Mouse (Mus musculus) 3134 (cell line): Measurements from ENCODE around the gene 2610318N02Rik.

ENCODE experiments used
- DNase-seq: peaks from one replicate; pipeline ENCODE4 v3.0.0-alpha.2; 2011; ENCODE audit warnings: low spot score; ENCODE audit not compliant: insufficient read length; ENCODE audit errors: extremely low read depth

2610318N02Rik gene

DNA sequence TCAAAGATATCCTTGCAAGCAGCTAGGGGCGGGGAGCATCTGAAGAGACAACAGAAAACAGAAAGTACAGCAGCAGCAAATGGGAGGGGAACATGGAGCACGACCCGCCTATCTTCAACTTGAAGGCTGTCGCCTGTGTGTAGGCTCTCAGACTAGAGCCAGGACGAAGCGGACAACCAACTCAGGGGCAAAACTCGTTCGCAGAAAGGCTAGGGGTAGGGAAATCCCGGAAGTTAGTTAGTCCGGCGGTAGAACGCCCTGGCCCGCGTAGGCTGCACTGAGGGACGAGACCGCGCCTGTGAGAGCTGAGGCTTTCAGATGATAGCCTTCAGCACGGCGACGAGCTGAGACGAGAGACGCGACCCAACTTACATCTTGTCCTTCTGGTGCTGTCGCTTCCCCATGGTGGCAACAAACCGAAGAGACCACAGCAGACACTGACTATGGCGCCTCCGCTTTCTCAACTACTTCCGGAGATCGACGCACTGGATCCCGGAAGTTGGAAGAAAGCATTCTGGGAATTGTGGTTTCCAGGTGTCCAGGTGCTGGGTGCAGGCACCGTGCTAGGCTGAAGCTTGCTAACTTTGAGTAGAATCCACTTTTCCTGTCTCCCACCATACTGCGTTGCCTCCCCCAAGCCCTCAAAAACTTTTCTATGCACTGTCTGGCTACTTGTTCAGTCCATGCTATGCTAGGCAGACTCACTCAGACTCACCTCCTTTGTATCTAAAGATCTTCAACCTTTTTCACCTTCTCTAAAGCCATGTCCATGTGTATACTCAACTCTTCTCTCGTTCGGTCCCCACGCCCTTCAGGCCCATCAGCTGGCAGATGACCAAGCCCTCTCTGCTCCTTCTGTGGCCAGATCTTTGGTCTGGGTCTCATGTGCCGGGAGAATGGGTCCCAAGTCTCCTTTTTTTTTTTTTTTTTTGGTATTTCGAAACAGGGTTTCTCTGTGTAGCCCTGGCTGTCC lies 13.9 kb downstream of the 2610318N02Rik start, which contains the start of gene Ppil2:
TSS of gene Ppil2 (minus strand) at position 487 of the 973 bp plus-strand sequence.
- peak; percentile 82 for DNase-seq

DNA sequence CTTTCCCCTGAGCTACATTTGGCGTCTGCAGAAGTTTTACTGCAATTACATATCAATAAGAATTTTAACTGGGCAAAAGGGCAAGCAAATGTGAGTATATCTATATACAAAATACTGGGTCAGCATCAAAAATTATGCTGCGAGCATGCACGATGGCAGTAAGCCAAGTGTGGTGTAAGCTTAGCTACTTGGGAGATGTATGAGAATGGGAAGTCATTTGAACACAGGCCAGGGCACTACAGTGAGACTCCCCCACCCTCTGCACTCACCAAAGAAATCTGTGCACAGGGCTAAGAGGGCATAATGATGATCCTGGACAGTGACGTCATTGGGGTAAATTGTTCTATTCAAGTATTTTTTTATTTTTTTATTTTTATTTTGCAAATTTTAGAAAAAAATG lies 20.4 kb downstream of the 2610318N02Rik start:
- no peak for DNase-seq

- no peak for DNase-seq
Measured at GRCm38 (mm10) chr16:17102630-17103220, 22.2 kb downstream of the 2610318N02Rik start.

DNA sequence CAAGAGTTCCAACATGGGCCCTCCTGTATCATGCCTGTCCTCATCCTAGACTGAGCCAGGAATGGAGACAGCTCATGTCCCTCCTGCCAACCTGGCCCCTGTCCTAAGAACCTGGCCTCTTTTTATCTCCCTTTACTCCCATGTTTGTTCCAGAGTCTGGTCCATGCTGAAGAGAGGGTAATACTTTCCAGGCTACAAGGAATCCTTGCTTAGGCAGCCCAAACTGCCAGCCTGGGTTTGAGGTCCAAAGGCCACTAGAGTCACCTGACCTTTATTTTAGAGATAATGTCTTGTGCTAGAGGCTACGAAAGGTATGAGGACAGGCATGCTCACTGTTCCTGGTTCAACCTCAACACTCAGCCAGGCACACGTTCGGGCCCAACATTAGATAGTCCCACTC lies 28.0 kb downstream of the 2610318N02Rik start:
- DNase-seq: no peak

DNA sequence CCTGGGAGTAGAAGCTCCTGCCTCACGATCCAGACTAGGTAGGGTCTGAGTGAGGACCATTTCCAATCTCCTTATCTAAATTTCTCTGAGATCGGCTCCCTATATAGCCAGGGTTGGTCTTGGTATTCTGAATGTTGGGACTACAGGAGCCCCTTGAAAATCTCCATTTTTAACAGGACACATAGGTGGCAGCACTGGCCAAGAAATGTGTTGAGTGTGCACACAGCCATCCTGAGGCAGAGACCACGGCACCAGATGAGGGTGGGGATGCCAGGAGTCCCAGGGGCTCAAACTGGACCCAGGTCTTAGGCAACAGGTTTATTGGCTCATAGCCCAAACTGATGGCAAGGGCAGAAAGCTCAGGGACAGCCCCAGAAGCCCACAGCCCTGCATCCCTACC lies 36.6 kb downstream of the 2610318N02Rik start:
- DNase-seq: no peak

GRCm38 (mm10) chr16:17086669-17087193 lies 38.2 kb downstream of the 2610318N02Rik start:
- no peak for DNase-seq

DNA sequence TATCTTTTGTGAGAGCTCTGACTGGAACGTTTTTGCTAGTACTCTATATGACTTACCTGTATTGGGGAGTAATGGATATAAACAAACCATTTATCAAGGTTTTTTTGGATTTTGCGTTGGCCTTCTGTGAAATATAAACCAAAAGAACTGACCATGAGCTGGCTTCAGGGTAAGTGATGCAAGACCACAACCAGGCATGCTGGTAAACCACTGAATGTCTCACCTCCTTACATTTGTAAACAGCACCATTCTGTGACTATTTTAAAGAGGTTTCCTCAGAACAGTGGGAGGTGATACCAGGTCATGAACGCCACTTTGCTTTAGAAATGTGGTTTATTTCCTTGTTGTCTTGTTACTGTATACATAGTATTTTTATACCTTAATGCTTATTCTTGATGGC lies 38.7 kb downstream of the 2610318N02Rik start:
- no peak for DNase-seq

DNA sequence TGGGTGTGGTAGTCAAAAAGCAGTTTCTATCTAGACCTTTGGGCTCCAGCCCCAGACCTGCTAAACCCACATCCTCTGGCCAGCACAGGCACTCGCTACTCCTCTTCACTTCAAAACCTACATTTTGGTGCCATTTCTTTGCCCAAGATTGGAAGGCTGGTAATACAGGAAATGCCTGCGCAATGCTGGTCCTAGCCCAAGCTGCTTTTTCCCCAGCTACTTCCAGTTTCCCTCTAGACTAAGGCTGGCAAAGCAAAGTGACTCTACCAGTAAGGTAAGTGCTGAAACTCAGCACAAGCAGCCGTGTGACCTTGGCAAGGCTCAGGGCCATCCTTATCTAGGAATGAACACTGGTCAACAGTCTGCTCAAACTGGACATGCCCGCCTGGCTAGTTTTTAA lies 39.3 kb downstream of the 2610318N02Rik start:
- DNase-seq: no peak

GRCm38 (mm10) chr16:17082121-17082792 lies 42.7 kb downstream of the 2610318N02Rik start:
- DNase-seq: no peak

GRCm38 (mm10) chr16:17078101-17078500 lies 46.9 kb downstream of the 2610318N02Rik start:
- DNase-seq: no peak

DNA sequence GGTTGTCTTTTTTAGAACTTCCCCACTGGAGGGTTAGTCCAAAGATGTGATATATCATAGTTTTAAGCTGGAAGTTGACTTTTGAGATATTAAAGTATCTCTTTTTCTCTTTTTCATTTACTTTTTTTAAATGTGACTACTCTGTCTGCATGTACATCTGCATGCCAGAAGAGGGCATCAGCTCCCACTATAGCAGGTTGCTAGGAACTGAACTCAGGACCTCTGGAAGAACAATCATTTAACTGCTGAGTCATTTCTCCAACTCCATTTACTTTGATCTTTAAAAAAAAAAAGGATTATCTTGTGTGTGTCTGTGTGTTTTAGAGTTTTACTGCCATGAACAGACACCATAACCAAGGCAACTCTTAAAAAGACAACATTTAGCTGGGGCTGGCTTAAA lies 48.1 kb downstream of the 2610318N02Rik start:
- DNase-seq: no peak

GRCm38 (mm10) chr16:17076301-17076700 lies 48.7 kb downstream of the 2610318N02Rik start:
- no peak for DNase-seq

DNA sequence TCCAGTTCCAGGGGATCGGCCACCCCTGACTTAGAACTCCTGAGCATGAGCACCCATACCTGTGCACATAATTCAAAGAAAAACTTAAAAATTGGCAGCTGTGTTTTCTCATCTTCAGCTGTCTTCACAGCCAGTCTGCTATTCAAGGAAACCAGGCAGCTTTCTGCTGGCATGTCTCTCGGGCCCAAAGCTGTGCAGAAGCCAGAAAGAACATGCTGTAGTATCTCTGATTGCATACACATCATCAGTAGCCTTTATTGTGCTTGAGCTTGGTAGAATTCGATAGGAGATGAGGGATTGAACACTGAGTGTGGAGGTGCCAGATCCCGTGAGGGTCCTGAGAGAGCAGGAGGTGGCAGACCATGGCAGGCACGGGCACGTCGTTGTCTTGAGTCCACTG lies 52.0 kb downstream of the 2610318N02Rik start:
- DNase-seq: no peak

GRCm38 (mm10) chr16:17070716-17071115 lies 54.3 kb downstream of the 2610318N02Rik start:
- no peak for DNase-seq

GRCm38 (mm10) chr16:17069511-17070443 lies 55.2 kb downstream of the 2610318N02Rik start, which contains the start of gene Ypel1:
Ypel1 (plus strand) TSS chr16:17069696.
- peak; percentile 68 for DNase-seq

DNA sequence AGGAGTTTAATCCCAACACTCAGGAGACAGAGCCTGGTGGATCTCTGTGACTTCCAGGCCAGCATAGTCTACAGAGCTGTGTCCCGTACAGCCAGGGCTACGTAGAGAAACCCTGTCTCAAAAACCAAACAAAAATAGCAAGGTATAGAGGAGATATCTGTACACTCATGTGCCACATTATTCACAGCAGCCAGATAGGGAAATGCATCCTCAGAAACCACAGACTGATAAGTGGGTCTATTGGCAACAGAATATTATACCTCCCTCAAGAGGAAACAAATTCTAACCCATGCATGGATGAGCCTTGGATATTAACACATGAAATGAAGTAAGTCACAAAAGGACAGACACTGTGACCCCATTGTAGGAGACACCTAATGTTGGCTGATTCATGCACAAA lies 57.4 kb downstream of the 2610318N02Rik start:
- DNase-seq: no peak
